ENCODE assay signal across 20 mouse cellular contexts in the genomic region with DNA sequence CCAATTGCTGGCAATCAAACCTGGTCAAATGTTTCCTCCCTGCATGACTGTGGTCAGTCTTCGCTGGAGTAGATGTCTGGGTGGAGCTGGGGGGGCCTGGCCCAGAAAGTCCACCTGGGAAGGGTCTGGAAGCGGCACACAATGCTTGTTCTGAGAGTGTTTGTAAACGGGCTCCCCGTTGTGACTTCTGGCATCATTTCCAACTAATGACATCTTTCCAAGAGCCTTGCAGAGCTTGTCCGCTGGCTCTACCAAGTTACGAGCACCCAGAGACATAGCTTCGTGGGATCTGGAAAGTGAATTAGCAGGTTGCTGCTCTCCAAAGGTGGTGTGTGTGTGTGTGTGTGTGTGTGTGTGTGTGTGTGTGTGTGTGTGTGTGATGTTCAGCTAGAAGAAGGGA.
A peak's percentile ranks its signal among the peaks of the same experiment; 100 is the strongest.
DNase-seq lines count a peak whose midpoint lies in the region; ATAC-seq and TF ChIP-seq lines count a peak whose summit lies in the region.
"Had no signal": no experiment of that assay in that cellular context is flagged by ENCODE, and none has a peak within 500 bp of the region (broad histone marks: within the 10 kb centered on the region; RNA-seq: fewer than 3 reads in every experiment).

No protein-coding gene starts in this region.

- no peak for TF ChIP-seq CTCF in lung, embryonic 14.5 days (IDR thresholded peaks at IDR 0.05; ENCODE audit: low read depth)

- H3K27me3 ChIP-seq in lung, embryonic 14.5 days (ENCODE audit: insufficient read depth, low read length) = no peaks in the 10 kb centered on the region
- H3K27me3 ChIP-seq in liver, embryonic 12.5 days (replicated peaks) = no peaks in the 10 kb centered on the region
- H3K27me3 ChIP-seq: embryonic facial prominence, embryonic 15.5 days; liver, embryonic 15.5 days had no signal

- no peaks in the 10 kb centered on the region for H3K36me3 ChIP-seq in lung, embryonic 14.5 days (ENCODE audit: insufficient read depth)
- H3K36me3 ChIP-seq in liver, embryonic 12.5 days = no peaks in the 10 kb centered on the region
- H3K36me3 ChIP-seq: embryonic facial prominence, embryonic 15.5 days; forebrain, embryonic 12.5 days; liver, embryonic 15.5 days; neural tube, embryonic 13.5 days had no signal

- no peak overlapping the region for H3K4me2 ChIP-seq in lung, embryonic 14.5 days
- no peak overlapping the region for H3K4me2 ChIP-seq in liver, embryonic 12.5 days
- H3K4me2 ChIP-seq: embryonic facial prominence, embryonic 15.5 days; forebrain, embryonic 12.5 days; liver, embryonic 15.5 days; neural tube, embryonic 13.5 days had no signal

- no peak overlapping the region for H3K4me3 ChIP-seq in lung, embryonic 14.5 days (ENCODE audit: low read depth, low read length)
- H3K4me3 ChIP-seq in liver, embryonic 12.5 days = no peak overlapping the region
- H3K4me3 ChIP-seq: embryonic facial prominence, embryonic 15.5 days; forebrain, embryonic 12.5 days; gastrocnemius, adult 2 months; liver, embryonic 15.5 days; neural tube, embryonic 13.5 days had no signal

- no peak for ATAC-seq in lung, embryonic 14.5 days (ENCODE audit: insufficient read depth)
- ATAC-seq in liver, embryonic 12.5 days = no peak
- ATAC-seq: activated CD4-positive, CD25-positive, alpha-beta regulatory T cell, adult 4 months; CD4-positive, CD25-positive, alpha-beta regulatory T cell, adult 4 months had no signal

- H3K4me1 ChIP-seq in lung, embryonic 14.5 days (ENCODE audit: insufficient read depth) = 0 out of 2 replicates have a peak, but pooled peaks cover 5% of the 10 kb centered on the region
- no peaks in the 10 kb centered on the region for H3K4me1 ChIP-seq in liver, embryonic 12.5 days
- H3K4me1 ChIP-seq: liver, embryonic 15.5 days had no signal

- H3K9me3 ChIP-seq in lung, embryonic 14.5 days (ENCODE audit: low read depth, low read length) = no peaks in the 10 kb centered on the region
- no peaks in the 10 kb centered on the region for H3K9me3 ChIP-seq in liver, embryonic 12.5 days (replicated peaks)
- H3K9me3 ChIP-seq: embryonic facial prominence, embryonic 15.5 days; forebrain, embryonic 12.5 days; liver, embryonic 15.5 days; neural tube, embryonic 13.5 days had no signal

- H3K9ac ChIP-seq in lung, embryonic 14.5 days = no peak overlapping the region
- H3K9ac ChIP-seq in liver, embryonic 12.5 days = no peak overlapping the region
- H3K9ac ChIP-seq: embryonic facial prominence, embryonic 15.5 days; forebrain, embryonic 12.5 days; liver, embryonic 15.5 days; neural tube, embryonic 13.5 days had no signal

- H3K27ac ChIP-seq in lung, embryonic 14.5 days (ENCODE audit: low read depth) = no peak overlapping the region
- no peak overlapping the region for H3K27ac ChIP-seq in liver, embryonic 12.5 days
- H3K27ac ChIP-seq: embryonic facial prominence, embryonic 15.5 days; forebrain, embryonic 12.5 days; gastrocnemius, adult 2 months; liver, embryonic 15.5 days; neural tube, embryonic 13.5 days; stomach, postnatal 0 days had no signal

- DNase-seq in lung, embryonic 14.5 days = peak; percentile 33
- no peak for DNase-seq in lung, adult 18-20 months
- DNase-seq in cerebellum, adult 18-20 months = peak; percentile 33 to 34
- DNase-seq in cerebellum, postnatal 25 days = peak; percentile 55 to 70
- DNase-seq in kidney, postnatal 10 days = no peak
- no peak for DNase-seq in frontal cortex, postnatal 25 days (ENCODE audit: low spot score in 2 of 2)
- DNase-seq: adrenal gland, postnatal 14 days; gastrocnemius, adult 2 months; heart, adult 11 months; kidney, adult 2 months; kidney, postnatal 4 days; right cerebral cortex, postnatal 14 days had no signal

- 70% methylated on average over 7 of the region's 7 CpGs for WGBS in lung, embryonic 14.5 days
- WGBS in liver, embryonic 12.5 days (ENCODE audit: insufficient replicate concordance) = 65% methylated on average over 7 of the region's 7 CpGs

Comparison
In these comparisons a context has a peak if more than half of its experiments do, and no peak if none do; other contexts are left out.
1. DNase-seq: peak in lung, embryonic 14.5 days (single experiment), cerebellum, adult 18-20 months (2 of 2) and cerebellum, postnatal 25 days (2 of 2); none in lung, adult 18-20 months (0 of 2), kidney, postnatal 10 days (single experiment) and frontal cortex, postnatal 25 days (0 of 2).